Mouse (Mus musculus) small intestine, adult 2 months (tissue): ENCODE results near the gene Zfp326.
"Not testable (repeated sequence)": the region's sequence is repeated elsewhere in the genome, so short reads cannot be mapped to it uniquely, and the experiment has no call there.

Experiments used
- CTCF ChIP-seq: fragments of 200-500 bp; IDR thresholded peaks from 2 replicates; pipeline ENCODE4 v1.5.1; 2012; ENCODE audit warnings: low read depth, mild to moderate bottlenecking, control low read depth, inconsistent platforms, low read length, moderate library complexity, mixed read lengths; ENCODE audit not compliant: insufficient replicate concordance, insufficient read length; ENCODE audit errors: extremely low read depth
- POLR2A ChIP-seq: fragments of 200-500 bp; IDR thresholded peaks from 2 replicates; pipeline ENCODE4 v1.6.1; 2012; ENCODE audit warnings: low read depth, mild to moderate bottlenecking, control low read depth, inconsistent platforms, low read length, moderate library complexity

GRCm38 (mm10) chr5:105865110-105865628, 11.2 kb upstream of the Zfp326 start:
- not testable (repeated sequence) for TF ChIP-seq CTCF, POLR2A
